Mouse (Mus musculus): Measurements from ENCODE around the gene Cideb. TPM values are rescaled to one million over a fixed set of nuclear protein-coding genes. Genes with fewer than 3 reads are reported as not detected.
"Not testable (repeated sequence)": the region's sequence is repeated elsewhere in the genome, so short reads cannot be mapped to it uniquely, and the experiment has no call there.

Gene Cideb
- polyA plus RNA-seq, 1 experiment from 2014 or later = 52.7 TPM

DNA sequence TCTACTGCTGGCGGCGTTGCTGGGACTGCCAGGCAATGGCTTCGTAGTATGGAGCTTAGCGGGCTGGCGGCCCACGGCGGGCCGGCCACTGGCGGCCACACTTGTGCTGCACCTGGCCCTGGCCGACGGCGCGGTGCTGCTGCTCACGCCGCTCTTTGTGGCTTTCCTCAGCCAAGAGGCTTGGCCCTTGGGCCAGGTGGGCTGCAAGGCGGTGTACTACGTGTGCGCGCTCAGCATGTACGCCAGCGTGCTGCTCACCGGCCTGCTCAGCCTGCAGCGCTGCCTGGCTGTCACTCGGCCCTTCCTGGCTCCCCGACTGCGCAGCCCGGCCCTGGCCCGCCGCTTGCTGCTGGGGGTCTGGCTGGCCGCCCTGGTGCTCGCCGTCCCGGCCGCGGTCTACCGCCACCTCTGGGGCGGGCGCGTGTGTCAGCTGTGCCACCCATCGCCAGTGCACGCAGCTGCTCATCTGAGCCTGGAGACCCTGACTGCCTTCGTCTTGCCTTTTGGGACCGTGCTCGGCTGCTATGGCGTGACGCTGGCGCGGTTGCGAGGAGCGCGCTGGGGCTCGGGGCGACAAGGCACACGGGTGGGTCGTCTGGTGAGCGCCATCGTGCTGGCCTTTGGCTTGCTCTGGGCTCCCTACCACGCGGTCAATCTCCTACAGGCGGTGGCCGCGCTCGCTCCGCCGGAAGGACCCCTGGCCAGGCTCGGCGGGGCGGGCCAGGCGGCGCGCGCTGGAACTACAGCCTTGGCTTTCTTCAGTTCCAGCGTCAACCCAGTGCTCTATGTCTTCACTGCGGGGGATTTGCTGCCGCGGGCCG, 4.0 kb upstream of the Cideb start:
- H3K9ac ChIP-seq = peak overlapping the region; percentile 74
- WGBS = 1% methylated on average over 77 of the region's 77 CpGs
- H3K27ac ChIP-seq = peak overlapping the region; percentile 48
- peak overlapping the region; percentile 100 for H3K4me2 ChIP-seq (replicated peaks)
- H3K4me3 ChIP-seq (replicated peaks) = peak overlapping the region; percentile 52
- no peaks in the 10 kb centered on the region for H3K9me3 ChIP-seq
- peaks cover 11% of the 10 kb centered on the region for H3K4me1 ChIP-seq (replicated peaks)
- H3K36me3 ChIP-seq = no peaks in the 10 kb centered on the region
- peak; percentile 53 for ATAC-seq
- peaks cover 23% of the 10 kb centered on the region for H3K27me3 ChIP-seq (replicated peaks)

DNA sequence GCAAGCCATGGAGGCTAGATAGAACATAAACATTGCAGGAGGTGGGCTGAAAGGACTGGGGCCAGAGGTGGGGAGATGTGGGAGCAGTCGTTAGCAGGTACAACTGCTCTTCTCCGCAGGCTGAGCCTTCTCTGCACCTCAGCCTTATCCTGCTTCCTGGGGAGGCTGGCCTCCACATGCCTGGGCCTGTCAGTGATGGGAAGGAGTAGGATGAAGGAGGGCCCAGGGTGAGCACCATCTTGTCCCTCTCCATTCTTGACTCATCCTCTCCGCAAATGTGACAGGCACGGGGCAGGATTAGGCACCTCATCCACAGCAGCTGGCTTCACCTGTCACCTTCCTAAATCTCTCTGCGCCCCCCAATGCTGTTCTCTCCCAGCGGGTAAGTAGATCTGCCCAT, 2.9 kb upstream of the Cideb start, which contains the start of gene Ltb4r2:
TSS of gene Ltb4r2 (plus strand) at position 266 of the 400 bp plus-strand sequence.
- Histone ChIP-seq H3K27ac (0 out of 2 replicates have a peak within 1 kb of the TSS, but pooled peaks have one; percentile 48), H3K4me3 (replicated peaks) (peak within 1 kb of the TSS; percentile 52), H3K36me3 (no peaks in the 10 kb centered on the region), H3K9ac (peak within 1 kb of the TSS; percentile 74), H3K4me1 (replicated peaks) (peaks cover 11% of the 10 kb centered on the region), H3K27me3 (replicated peaks) (peaks cover 18% of the 10 kb centered on the region), H3K4me2 (replicated peaks) (peak within 1 kb of the TSS; percentile 100), H3K9me3 (no peaks in the 10 kb centered on the region)
- ATAC-seq = no peak
- WGBS = 74% methylated on average over 6 of the region's 6 CpGs

DNA sequence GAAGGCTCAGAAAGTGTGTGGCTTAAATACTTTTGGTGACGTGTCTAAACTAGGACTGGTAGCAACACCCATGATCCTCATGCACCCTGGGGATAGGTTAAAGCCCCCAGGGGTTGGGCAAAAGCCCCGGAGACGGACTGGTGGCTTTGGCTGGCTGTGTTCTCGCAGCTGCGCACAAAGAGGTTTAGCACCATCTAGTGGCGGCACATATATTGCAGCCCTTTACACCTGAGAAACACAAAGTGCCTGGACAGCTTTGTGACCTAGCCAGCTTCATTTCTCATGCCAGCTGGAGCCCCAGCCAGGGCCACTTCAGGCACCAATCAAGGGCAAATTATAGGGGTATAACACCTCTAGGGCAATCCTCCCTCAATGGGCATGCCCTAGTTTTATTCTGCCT, 1.9 kb upstream of the Cideb start:
- H3K4me1 ChIP-seq (replicated peaks) = peaks cover 11% of the 10 kb centered on the region
- not testable (repeated sequence) for H3K9ac ChIP-seq, H3K9me3 ChIP-seq, H3K36me3 ChIP-seq, H3K27ac ChIP-seq
- peak overlapping the region; percentile 3; the same call in 1 of the 2 replicates for H3K4me3 ChIP-seq (replicated peaks)
- peak overlapping the region; percentile 49 for H3K4me2 ChIP-seq (replicated peaks)
- ATAC-seq = peak; percentile 2; the same call in 1 of the 2 replicates
- 0% methylated on average over 6 of the region's 6 CpGs for WGBS
- peaks cover 14% of the 10 kb centered on the region for H3K27me3 ChIP-seq (replicated peaks)

DNA sequence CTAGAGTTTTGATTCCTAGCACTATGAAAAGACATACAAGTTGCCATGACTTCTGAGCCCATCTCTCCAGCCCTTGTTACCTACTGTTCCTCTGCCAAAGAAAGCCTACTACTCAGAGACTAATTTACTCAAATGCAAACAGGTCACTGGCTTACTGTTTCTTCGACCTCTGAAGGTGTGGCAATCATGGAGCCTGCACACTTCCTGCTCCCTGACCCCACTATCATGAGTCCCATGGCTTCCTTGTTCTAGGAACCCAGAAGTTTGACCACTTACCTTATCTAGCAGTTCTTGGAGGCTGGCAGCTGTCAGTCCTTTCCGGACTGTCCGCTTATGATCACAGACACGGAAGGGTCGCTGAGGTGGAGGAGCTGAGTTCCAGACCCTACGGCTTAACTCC, 692 bp downstream of the Cideb start:
- H3K27ac ChIP-seq = peak overlapping the region; percentile 66; the same call in 1 of the 2 replicates
- peak overlapping the region; percentile 8; the same call in 1 of the 2 replicates for H3K4me3 ChIP-seq (replicated peaks)
- 72% methylated on average over 6 of the region's 6 CpGs for WGBS
- no peak overlapping the region for H3K9ac ChIP-seq
- peaks cover 8% of the 10 kb centered on the region for H3K4me1 ChIP-seq (replicated peaks)
- H3K36me3 ChIP-seq = peaks cover 27% of the 10 kb centered on the region
- peak overlapping the region; percentile 44 for H3K4me2 ChIP-seq (replicated peaks)
- H3K27me3 ChIP-seq (replicated peaks) = peaks cover 11% of the 10 kb centered on the region
- no peaks in the 10 kb centered on the region for H3K9me3 ChIP-seq
- peak; percentile 31; the same call in 1 of the 2 replicates for ATAC-seq

DNA sequence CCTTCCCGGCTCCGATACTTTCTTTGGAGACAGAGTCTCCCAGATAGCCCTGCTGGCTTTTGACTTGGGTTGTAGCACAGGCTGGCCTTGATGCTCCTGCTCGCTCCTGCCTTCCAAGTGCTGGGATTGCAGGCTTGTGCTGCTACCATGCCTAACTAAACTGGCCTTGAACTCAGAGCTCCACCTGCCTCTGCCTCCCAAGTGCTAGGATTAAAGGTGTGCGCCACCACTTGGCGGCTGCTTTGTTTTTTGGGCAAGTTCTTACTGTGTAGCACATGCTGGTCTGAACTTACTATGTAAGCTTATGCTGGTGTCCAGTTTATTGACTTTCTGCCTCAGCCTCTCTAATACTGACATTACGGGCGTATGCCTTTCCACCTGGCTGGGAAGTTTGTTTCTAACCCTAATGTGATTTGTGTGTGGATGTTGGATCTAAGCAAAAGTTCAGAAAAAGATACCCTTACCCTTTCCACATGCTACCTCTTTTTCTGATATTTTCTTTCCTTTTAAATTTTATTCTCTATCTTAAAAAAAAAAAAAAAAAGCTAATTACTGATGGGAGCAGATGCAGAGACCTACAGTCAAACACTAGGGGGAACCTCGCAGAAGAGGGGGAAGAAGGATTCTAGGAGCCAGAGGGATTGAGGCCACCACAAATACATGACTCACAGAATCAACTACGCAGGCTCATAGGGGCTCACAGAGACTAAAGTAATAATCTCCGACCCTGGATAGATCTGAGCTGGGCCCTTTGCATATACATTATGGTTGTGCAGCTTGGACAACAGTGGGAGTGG, 11.0 kb downstream of the Cideb start:
- Histone ChIP-seq H3K27me3 (replicated peaks) (no peaks in the 10 kb centered on the region), H3K36me3 (peaks cover 28% of the 10 kb centered on the region), H3K4me1 (replicated peaks) (peaks cover 26% of the 10 kb centered on the region), H3K9me3 (no peaks in the 10 kb centered on the region), H3K27ac (no peak overlapping the region), H3K9ac (no peak overlapping the region), H3K4me3 (replicated peaks) (no peak overlapping the region), H3K4me2 (replicated peaks) (peak overlapping the region; percentile 89)
- 89% methylated on average over 10 of the region's 10 CpGs for WGBS
- ATAC-seq = no peak

DNA sequence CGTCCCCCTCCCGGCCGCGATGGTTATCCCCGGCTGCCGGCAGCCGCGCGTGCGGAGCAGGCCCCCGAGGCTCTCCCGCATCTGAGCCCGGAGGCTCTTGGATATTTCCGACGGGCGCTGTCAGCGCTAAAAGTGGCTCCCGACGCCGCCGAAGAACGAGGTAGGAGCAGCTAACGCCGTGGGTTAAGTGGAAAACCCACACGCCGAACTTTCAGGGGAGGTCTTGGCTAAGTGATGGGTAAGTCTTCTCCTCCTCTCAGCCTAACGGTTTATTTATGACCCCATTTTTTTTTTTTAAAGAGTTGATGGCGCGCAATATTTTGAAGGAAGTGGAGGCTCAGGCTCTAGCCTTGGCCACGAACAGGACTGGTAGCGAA, 12.4 kb downstream of the Cideb start:
- H3K9ac ChIP-seq = peak overlapping the region; percentile 81
- WGBS = under 1% methylated on average over 31 of the region's 31 CpGs
- peaks cover 17% of the 10 kb centered on the region; the same call in 1 of the 2 replicates for H3K36me3 ChIP-seq
- H3K9me3 ChIP-seq = no peaks in the 10 kb centered on the region
- peak overlapping the region; percentile 89 for H3K4me2 ChIP-seq (replicated peaks)
- H3K27ac ChIP-seq = peak overlapping the region; percentile 51; the same call in 1 of the 2 replicates
- peak overlapping the region; percentile 92 for H3K4me3 ChIP-seq (replicated peaks)
- H3K4me1 ChIP-seq (replicated peaks) = peaks cover 26% of the 10 kb centered on the region
- H3K27me3 ChIP-seq (replicated peaks) = no peaks in the 10 kb centered on the region
- no peak for ATAC-seq

DNA sequence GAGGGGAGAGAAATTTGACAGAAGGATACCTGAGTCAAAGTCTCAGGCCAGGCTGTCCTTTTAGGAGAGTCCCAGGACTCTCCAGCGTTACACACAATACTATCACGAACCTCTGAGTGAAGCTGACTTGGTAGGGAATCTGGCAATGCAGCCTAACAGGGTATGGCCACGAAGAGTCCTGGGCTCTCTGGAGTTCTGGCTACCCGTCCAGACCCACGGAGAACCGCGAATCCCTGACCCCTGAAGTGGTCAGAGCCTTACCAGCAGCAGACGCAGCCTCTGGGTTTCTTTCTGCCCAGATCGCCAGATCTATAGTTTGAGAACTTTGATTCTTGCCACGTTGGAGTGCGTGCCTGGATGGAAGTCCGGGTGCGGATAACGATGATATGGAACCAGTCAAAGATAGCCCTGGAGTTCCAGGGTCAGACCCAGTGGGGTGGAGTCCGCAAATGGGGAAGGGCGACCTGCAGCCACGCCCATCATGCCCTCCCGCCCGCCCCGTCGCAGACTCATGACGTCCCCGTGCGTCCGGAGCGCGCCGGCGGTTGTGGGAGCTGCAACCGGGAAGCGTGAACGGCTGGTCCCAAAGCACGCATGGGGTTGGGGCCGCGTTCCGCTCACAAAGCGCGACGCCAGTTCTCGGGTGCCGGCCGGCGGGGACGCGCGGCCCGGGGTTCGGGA, 12.9 kb downstream of the Cideb start, which contains the start of the genes Dhrs1 and Nop9:
TSS of gene Dhrs1 (minus strand) at position 511 of the 681 bp plus-strand sequence.
TSS of gene Nop9 (plus strand) at position 514 of the 681 bp plus-strand sequence.
- H3K27ac ChIP-seq = peak within 1 kb of the TSS; percentile 56
- H3K4me3 ChIP-seq (replicated peaks) = peak within 1 kb of the TSS; percentile 92
- ATAC-seq = peak; percentile 95
- peaks cover 15% of the 10 kb centered on the region for H3K36me3 ChIP-seq
- 1% methylated on average over 42 of the region's 48 CpGs for WGBS
- no peaks in the 10 kb centered on the region for H3K27me3 ChIP-seq (replicated peaks)
- peak within 1 kb of the TSS; percentile 81 for H3K9ac ChIP-seq
- H3K4me2 ChIP-seq (replicated peaks) = peak within 1 kb of the TSS; percentile 89
- H3K9me3 ChIP-seq = no peaks in the 10 kb centered on the region
- H3K4me1 ChIP-seq (replicated peaks) = peaks cover 26% of the 10 kb centered on the region

DNA sequence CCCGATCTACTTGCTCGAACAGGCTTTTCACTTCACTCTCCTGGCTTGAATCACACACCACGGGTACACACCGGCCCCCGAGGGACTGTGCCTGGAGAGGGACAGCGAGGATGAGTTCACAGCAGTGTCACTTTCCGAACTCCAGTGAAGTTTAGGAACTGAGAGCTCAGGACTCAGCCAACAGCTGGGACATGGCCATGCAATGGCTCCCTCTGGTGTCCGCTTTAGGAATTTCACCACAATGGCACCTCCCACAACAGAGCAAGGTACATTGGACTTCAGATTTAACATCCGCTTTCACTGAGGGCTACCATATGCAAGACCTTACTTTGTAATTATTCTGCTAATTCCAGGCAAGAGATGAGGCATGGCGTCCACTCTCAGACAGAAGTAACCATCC, 14.5 kb downstream of the Cideb start:
- Histone ChIP-seq H3K9ac (0 out of 2 replicates have a peak overlapping the region, but pooled peaks have one; percentile 30), H3K9me3 (no peaks in the 10 kb centered on the region), H3K36me3 (peaks cover 8% of the 10 kb centered on the region), H3K4me3 (replicated peaks) (peak overlapping the region; percentile 10; the same call in 1 of the 2 replicates), H3K4me2 (replicated peaks) (peak overlapping the region; percentile 48), H3K4me1 (replicated peaks) (peaks cover 26% of the 10 kb centered on the region), H3K27me3 (replicated peaks) (no peaks in the 10 kb centered on the region), H3K27ac (no peak overlapping the region)
- peak; percentile 72 for ATAC-seq
- 17% methylated on average over 10 of the region's 10 CpGs for WGBS

DNA sequence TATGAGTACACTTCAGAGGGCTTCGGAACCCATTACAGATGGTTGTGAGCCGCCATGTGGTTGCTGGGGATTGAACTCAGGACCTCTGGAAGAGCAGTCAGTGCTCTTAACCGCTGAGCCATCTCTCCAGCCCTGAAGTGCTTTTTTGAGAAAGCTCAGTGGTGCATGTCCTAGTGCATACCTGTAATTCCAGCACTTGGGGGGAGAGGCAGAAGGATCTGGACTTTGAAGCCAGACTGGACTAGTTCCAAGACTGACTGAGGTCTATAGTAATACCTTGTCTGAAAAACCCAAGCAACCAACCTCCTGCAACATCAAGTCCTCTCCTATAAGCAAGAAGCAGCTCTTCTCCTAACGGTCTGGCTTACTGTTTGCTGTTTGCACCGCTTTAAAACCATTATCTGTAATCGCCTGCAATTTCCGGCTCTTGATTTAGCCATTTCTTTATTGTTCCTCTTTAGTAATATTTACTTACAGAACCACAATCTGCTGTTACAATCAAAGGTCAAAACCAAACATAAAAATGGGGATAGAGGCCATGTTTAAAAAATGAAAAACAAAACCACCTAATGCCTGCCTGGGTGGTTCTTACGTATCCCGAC, 21.1 kb downstream of the Cideb start:
- H3K27ac ChIP-seq = no peak overlapping the region
- no peaks in the 10 kb centered on the region for H3K9me3 ChIP-seq
- H3K4me3 ChIP-seq (replicated peaks) = no peak overlapping the region
- no peak overlapping the region for H3K4me2 ChIP-seq (replicated peaks)
- no peak for ATAC-seq
- 0 out of 2 replicates have a peak, but pooled peaks cover 21% of the 10 kb centered on the region for H3K4me1 ChIP-seq (replicated peaks)
- H3K36me3 ChIP-seq = peaks cover 13% of the 10 kb centered on the region
- H3K27me3 ChIP-seq (replicated peaks) = no peaks in the 10 kb centered on the region
- 75% methylated on average over 9 of the region's 9 CpGs for WGBS
- H3K9ac ChIP-seq = no peak overlapping the region

DNA sequence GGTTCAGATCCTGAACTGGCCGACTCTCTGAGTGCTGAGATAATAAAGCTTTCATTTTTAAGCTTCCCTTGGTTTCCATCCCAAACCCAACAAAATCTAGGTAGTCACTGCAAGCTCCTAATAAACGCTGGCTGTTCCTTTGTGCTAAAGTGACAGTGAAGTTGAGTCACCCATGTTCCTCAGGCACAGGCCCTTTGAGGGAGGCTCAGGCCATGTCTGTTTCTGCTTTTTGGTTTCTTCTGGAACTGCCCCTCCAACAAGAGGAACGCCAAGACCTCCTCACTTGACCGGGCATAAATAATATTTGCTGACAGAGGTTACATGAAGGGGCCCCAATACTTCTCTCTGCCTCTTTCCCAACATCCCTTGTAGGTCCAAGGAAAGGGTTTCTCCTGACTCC, 22.5 kb downstream of the Cideb start:
- H3K9me3 ChIP-seq = no peaks in the 10 kb centered on the region
- peak overlapping the region; percentile 26; the same call in 1 of the 2 replicates for H3K4me2 ChIP-seq (replicated peaks)
- H3K36me3 ChIP-seq = peaks cover 13% of the 10 kb centered on the region
- no peak overlapping the region for H3K4me3 ChIP-seq (replicated peaks)
- H3K27me3 ChIP-seq (replicated peaks) = no peaks in the 10 kb centered on the region
- H3K27ac ChIP-seq = peak overlapping the region; percentile 34; the same call in 1 of the 2 replicates
- no peak overlapping the region for H3K9ac ChIP-seq
- H3K4me1 ChIP-seq (replicated peaks) = 0 out of 2 replicates have a peak, but pooled peaks cover 21% of the 10 kb centered on the region
- 56% methylated on average over 4 of the region's 4 CpGs for WGBS
- ATAC-seq = no peak

DNA sequence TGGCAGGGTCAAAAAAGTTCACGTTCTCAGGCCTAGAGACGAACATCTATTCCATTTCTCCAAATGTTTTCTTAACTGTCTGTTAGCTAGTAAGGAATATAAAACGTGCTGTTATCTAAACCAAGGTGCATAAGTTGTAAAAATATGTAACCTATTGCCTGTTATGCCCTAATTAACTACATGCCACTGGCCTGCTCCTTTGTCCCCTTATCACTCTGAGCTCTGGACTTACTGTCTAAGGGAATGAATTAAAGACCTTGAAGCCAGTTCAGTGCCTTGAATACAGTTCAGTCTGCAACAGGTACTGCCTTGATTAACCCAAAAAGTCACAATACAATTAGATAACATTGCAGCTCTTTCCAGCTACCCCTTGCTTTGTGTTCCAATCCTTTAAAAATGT, 22.9 kb downstream of the Cideb start:
- peak; percentile 82 for ATAC-seq
- Histone ChIP-seq H3K4me3 (replicated peaks) (no peak overlapping the region), H3K27ac (peak overlapping the region; percentile 34; the same call in 1 of the 2 replicates), H3K9me3 (no peaks in the 10 kb centered on the region), H3K4me2 (replicated peaks) (0 out of 2 replicates have a peak overlapping the region, but pooled peaks have one; percentile 26), H3K4me1 (replicated peaks) (0 out of 2 replicates have a peak, but pooled peaks cover 21% of the 10 kb centered on the region), H3K27me3 (replicated peaks) (no peaks in the 10 kb centered on the region), H3K36me3 (peaks cover 10% of the 10 kb centered on the region), H3K9ac (no peak overlapping the region)
- 30% methylated on average over 3 of the region's 3 CpGs for WGBS
